Mouse (Mus musculus): Measurements from ENCODE around the gene Bsdc1.

Bsdc1 gene

GRCm38 (mm10) chr4:129495672-129496562 is 34.5 kb downstream of the Bsdc1 start:
- Histone ChIP-seq H3K36me3 (ENCODE audit: insufficient read depth, low read length) (no peaks in the 10 kb centered on the region), H3K4me3 (replicated peaks; ENCODE audit: low read length) (no peak overlapping the region), H3K9me3 (ENCODE audit: low read length) (no peaks in the 10 kb centered on the region), H3K4me1 (replicated peaks; ENCODE audit: low read depth, low read length) (peaks cover 68% of the 10 kb centered on the region), H3K27me3 (ENCODE audit: insufficient read depth, low read length) (peaks cover 18% of the 10 kb centered on the region)
- TF ChIP-seq CTCF (conservative IDR thresholded peaks at IDR 0.05; ENCODE audit: low read length) (peak; percentile 30), POU5F1 (IDR thresholded peaks at IDR 0.05; ENCODE audit: borderline replicate concordance, low read length) (no peak)

DNA sequence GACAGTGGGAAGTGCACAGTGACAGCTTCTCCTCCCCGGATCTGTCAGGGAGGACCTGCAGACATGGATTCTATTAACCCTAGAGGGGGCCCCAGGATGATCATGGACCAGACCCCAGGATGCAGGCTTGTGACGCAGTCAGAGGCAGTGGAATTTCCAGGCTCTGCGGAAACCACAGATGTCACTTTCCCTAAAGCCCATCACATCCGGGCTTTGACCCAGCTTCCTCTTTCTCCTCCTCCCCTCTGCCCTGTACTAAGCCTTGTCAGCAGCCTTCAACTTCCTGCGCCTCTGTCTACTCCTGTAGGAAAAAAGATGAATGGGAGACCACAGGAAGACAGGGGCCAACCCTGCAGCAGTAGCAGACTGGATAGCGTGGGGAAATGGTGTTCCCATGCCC is 35.2 kb downstream of the Bsdc1 start:
- Histone ChIP-seq H3K4me1 (replicated peaks; ENCODE audit: low read depth, low read length) (peaks cover 66% of the 10 kb centered on the region), H3K9me3 (ENCODE audit: low read length) (no peaks in the 10 kb centered on the region), H3K4me3 (replicated peaks; ENCODE audit: low read length) (no peak overlapping the region), H3K27me3 (ENCODE audit: insufficient read depth, low read length) (peaks cover 11% of the 10 kb centered on the region), H3K36me3 (ENCODE audit: insufficient read depth, low read length) (no peaks in the 10 kb centered on the region)
- TF ChIP-seq CTCF (conservative IDR thresholded peaks at IDR 0.05; ENCODE audit: low read length) = no peak
- no peak for TF ChIP-seq POU5F1 (IDR thresholded peaks at IDR 0.05; ENCODE audit: borderline replicate concordance, low read length)
- no peak for TF ChIP-seq NANOG (IDR thresholded peaks at IDR 0.05; ENCODE audit: borderline replicate concordance, low read length)

DNA sequence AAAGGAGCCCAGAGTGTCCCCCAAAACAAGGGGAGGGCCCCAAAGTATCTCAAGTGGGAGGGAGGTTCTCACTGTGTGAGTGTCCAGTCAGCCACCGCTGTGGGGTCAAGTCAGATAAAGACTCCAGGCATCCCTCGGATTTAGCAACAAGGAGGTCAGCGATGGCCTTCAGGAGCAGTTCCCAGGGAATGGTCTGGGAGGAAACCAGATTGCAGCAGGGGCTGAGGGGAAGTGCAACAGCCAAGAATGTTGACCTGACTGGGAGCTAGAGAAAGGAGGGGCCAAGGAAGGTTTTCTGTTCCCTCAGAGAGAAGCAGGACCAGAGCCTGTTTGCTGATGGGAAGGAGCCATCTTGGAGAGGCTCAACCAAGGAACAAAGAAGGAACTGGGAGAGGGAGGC is 37.6 kb downstream of the Bsdc1 start:
- H3K9me3 ChIP-seq (ENCODE audit: low read length) = no peaks in the 10 kb centered on the region
- H3K27me3 ChIP-seq (ENCODE audit: insufficient read depth, low read length) = no peaks in the 10 kb centered on the region

DNA sequence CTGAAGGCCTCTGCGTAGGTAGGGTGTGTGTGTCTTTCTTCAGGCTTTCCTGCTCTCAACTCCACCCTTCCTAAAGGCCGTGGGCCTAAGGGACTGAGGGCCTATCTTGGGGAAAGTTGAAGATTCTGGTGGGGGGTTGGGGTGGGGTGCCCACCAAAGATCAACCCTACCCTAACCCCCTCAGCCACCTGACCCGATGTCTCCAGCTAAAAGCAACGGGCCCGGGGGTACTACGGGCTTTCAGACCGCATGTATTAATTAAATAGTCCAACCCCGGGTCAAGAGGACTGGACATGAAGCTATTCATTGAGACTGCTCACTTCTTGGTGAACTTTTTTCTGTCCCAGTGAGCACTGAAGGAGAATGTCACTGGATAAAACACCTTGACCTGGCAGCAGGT is 38.6 kb downstream of the Bsdc1 start:
- Histone ChIP-seq H3K4me1 (replicated peaks; ENCODE audit: low read depth, low read length) (peaks cover 83% of the 10 kb centered on the region), H3K27me3 (ENCODE audit: insufficient read depth, low read length) (no peaks in the 10 kb centered on the region), H3K36me3 (ENCODE audit: insufficient read depth, low read length) (no peaks in the 10 kb centered on the region), H3K4me3 (replicated peaks; ENCODE audit: low read length) (peak overlapping the region; percentile 81), H3K9me3 (ENCODE audit: low read length) (no peaks in the 10 kb centered on the region)
- TF ChIP-seq NANOG (IDR thresholded peaks at IDR 0.05; ENCODE audit: borderline replicate concordance, low read length) (no peak), CTCF (conservative IDR thresholded peaks at IDR 0.05; ENCODE audit: low read length) (no peak), POU5F1 (IDR thresholded peaks at IDR 0.05; ENCODE audit: borderline replicate concordance, low read length) (no peak)

More for the DNA sequence above, 37.6 kb downstream of the Bsdc1 start:
- TF ChIP-seq CTCF (conservative IDR thresholded peaks at IDR 0.05; ENCODE audit: low read length) (no peak), NANOG (IDR thresholded peaks at IDR 0.05; ENCODE audit: borderline replicate concordance, low read length) (no peak), POU5F1 (IDR thresholded peaks at IDR 0.05; ENCODE audit: borderline replicate concordance, low read length) (no peak)
- H3K4me3 ChIP-seq (replicated peaks; ENCODE audit: low read length) = peak overlapping the region; percentile 81
- H3K36me3 ChIP-seq (ENCODE audit: insufficient read depth, low read length) = no peaks in the 10 kb centered on the region
- peaks cover 83% of the 10 kb centered on the region for H3K4me1 ChIP-seq (replicated peaks; ENCODE audit: low read depth, low read length)

DNA sequence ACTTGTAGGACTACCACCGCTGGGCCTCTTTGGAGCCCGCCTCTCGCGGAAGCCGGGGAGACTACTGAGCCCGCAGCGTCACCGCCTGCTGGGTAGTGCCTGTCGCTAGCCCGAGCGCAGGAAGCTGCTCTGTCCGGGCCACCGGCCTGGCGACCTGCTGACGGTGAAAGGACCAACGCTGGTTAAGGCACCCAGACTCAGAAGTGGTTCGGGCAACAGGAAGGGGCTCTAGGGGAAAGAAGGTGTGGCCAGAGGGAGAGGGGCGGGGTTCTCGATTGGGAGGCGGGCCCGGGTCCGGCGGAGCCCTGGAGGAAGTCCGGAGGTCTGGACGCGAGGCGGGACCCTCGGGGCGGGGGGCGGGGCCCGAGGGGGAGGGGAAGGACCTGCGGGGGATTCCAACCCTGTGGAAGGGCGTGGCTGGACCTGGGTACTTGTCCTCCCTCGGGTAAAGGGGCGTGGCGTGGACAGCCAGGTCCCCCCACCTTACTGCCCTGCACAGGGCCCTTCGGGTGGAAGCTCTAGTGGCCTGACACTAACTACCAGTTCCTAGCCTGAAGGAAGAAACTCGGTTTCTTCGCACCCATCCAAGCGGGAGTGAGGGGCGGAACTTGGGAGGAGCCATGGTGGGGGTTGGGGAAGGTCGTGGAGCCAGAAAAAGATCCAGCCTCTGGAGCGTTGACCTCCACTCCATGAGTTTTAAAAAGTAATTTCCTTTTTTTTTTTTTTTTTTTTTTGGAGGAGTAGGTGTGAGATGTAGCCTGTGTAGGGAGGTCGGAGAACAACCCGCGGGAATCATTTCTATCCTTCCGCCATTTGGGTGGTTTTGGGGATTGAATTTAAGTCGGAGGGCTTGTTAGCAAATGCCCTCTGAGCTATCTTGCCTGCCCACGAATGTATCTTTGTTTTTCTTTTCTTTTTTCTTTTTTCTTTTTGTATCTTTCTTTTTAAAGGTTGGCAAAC is 39.5 kb downstream of the Bsdc1 start:
- H3K36me3 ChIP-seq (ENCODE audit: insufficient read depth, low read length) = no peaks in the 10 kb centered on the region
- H3K4me3 ChIP-seq (replicated peaks; ENCODE audit: low read length) = peak overlapping the region; percentile 81
- H3K27me3 ChIP-seq (ENCODE audit: insufficient read depth, low read length) = no peaks in the 10 kb centered on the region
- H3K9me3 ChIP-seq (ENCODE audit: low read length) = no peaks in the 10 kb centered on the region
- TF ChIP-seq NANOG (IDR thresholded peaks at IDR 0.05; ENCODE audit: borderline replicate concordance, low read length) (no peak), POU5F1 (IDR thresholded peaks at IDR 0.05; ENCODE audit: borderline replicate concordance, low read length) (no peak), CTCF (conservative IDR thresholded peaks at IDR 0.05; ENCODE audit: low read length) (no peak)
- peaks cover 83% of the 10 kb centered on the region for H3K4me1 ChIP-seq (replicated peaks; ENCODE audit: low read depth, low read length)

- Histone ChIP-seq H3K4me3 (replicated peaks; ENCODE audit: low read length) (peak overlapping the region; percentile 21), H3K9me3 (ENCODE audit: low read length) (no peaks in the 10 kb centered on the region), H3K27me3 (ENCODE audit: insufficient read depth, low read length) (no peaks in the 10 kb centered on the region), H3K4me1 (replicated peaks; ENCODE audit: low read depth, low read length) (peaks cover 75% of the 10 kb centered on the region), H3K36me3 (ENCODE audit: insufficient read depth, low read length) (no peaks in the 10 kb centered on the region)
- no peak for TF ChIP-seq CTCF (conservative IDR thresholded peaks at IDR 0.05; ENCODE audit: low read length)
Observed at GRCm38 (mm10) chr4:129502327-129502888, 41.0 kb downstream of the Bsdc1 start.

DNA sequence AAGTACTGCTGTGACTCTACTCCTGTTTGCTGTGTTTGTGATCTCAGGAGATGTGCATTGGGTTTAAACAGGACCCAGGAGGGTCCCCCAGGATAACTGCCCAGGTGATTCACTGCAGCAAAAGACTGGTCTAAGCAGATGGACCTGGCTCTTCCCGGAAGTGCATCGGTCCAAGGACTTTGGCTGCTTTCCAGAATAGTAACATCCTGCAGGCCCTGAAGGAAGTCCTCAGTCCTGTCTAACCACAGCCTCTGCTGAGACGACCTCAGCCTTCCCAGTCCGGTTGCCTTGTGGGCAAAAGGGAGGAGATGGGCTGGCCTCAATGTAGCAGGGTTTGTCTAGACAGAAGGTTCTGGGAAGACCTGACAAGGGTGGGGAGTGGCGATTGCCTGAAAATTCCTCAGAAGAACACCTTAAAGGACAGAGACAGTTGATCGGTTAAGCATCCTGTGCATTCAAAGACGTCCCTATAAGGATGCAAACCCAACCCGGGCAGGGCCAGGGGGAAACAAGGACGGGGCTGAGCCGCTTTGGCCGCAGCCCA is 41.6 kb downstream of the Bsdc1 start:
- Histone ChIP-seq H3K9me3 (ENCODE audit: low read length) (no peaks in the 10 kb centered on the region), H3K36me3 (ENCODE audit: insufficient read depth, low read length) (no peaks in the 10 kb centered on the region), H3K27me3 (ENCODE audit: insufficient read depth, low read length) (no peaks in the 10 kb centered on the region), H3K4me1 (replicated peaks; ENCODE audit: low read depth, low read length) (peaks cover 75% of the 10 kb centered on the region), H3K4me3 (replicated peaks; ENCODE audit: low read length) (peak overlapping the region; percentile 21)
- TF ChIP-seq POU5F1 (IDR thresholded peaks at IDR 0.05; ENCODE audit: borderline replicate concordance, low read length) = no peak
- peak; percentile 57; the same call in 1 of the 2 replicates for TF ChIP-seq NANOG (IDR thresholded peaks at IDR 0.05; ENCODE audit: borderline replicate concordance, low read length)
- no peak for TF ChIP-seq CTCF (conservative IDR thresholded peaks at IDR 0.05; ENCODE audit: low read length)

DNA sequence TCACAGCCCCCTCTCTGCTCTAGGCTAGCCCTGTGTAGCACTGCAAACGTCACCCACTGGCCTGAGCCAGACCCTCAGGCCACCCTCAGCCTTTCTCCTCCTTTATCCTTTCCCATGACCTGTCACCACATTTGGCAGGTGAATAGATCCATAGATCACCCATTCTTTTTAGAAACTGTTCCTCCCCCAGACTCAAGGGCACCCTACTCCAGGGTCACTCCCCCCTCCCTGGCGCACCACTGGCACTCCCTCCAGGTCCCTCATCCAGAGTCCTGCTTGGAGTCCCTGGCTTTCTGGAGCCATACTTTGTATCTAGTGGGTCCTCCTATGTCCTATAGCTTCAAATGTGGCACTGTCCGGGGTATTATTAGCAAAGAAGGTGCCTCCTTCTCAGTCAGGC is 44.1 kb downstream of the Bsdc1 start:
- Histone ChIP-seq H3K4me1 (replicated peaks; ENCODE audit: low read depth, low read length) (peaks cover 78% of the 10 kb centered on the region), H3K4me3 (replicated peaks; ENCODE audit: low read length) (no peak overlapping the region), H3K9me3 (ENCODE audit: low read length) (no peaks in the 10 kb centered on the region), H3K27me3 (ENCODE audit: insufficient read depth, low read length) (no peaks in the 10 kb centered on the region), H3K36me3 (ENCODE audit: insufficient read depth, low read length) (no peaks in the 10 kb centered on the region)
- TF ChIP-seq NANOG (IDR thresholded peaks at IDR 0.05; ENCODE audit: borderline replicate concordance, low read length) = no peak
- TF ChIP-seq CTCF (conservative IDR thresholded peaks at IDR 0.05; ENCODE audit: low read length) = no peak
- TF ChIP-seq POU5F1 (IDR thresholded peaks at IDR 0.05; ENCODE audit: borderline replicate concordance, low read length) = no peak
